Mouse (Mus musculus) cerebellum, postnatal 14 days (tissue): ENCODE measurements at regions not wholly inside any gene's neighbourhood (a gene's known extent, or its start where the extent isn't known, plus 50 kb on each side); places are given as distances from the start of the nearest gene placed in this dataset.

ENCODE experiments used
- DNase-seq, 2 experiments: peaks; one replicate each; pipeline ENCODE4 v3.0.0; 2021; ENCODE audit warnings: mixed read lengths in 2 of 2

DNA sequence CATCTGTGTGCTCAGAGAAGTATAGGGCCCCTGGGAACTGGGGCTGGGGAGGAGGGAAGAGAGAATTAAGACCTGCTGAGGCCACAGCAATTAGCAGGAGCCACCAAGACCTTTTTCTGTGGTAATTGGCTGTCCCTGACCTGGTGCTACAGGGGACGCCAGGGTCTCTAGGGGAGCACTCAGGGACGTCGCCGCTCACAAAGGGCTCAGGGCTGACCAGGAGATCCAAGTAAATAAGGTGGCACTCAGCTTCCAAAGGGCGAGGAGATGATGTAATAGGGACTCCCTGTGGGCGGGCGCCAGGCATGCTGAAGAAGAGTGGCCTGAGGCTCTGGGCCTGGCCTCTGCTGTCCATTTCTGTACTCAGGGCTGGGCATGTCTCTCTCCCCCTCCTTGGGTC lies 363.2 kb upstream of the 3110018I06Rik start:
- no peak for DNase-seq

DNA sequence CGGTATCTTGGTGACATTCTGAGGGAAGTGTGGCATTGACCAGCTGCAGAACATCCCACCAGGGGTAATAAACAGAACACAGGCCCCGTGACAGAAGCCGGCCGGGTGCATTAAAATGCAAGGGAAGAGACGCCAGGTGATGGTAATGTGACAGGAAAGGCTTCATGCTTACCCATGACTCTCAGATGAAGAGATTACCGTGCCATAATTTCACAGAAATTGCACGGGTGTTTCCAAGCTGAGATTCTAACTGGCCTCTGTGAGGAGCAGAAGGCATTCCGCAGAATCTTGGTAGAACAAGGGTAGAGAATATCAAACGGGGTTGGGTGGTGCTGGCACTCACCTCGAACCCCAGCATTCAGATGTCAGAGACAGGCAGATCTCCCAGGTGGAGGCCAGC lies 362.4 kb upstream of the 3110018I06Rik start:
- no peak for DNase-seq

DNA sequence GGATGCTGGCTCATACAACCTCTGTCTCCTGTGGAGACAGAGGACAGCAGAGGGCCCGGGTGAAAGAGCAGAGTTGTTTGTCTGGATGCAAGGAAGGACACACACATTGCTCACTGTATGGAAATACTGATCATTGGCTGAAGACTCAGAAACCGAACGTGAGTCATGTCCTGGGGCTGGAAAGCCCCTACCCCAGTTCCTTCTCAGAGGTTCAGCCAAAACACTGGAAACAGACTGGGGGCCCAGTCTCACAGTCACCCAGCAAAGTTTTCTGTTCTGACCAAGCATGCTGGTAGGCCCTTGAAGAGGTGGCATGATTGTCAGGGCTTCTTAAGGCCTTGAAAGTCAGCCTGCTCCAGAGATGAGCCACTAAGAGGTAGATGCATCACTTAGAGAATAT lies 360.8 kb upstream of the 3110018I06Rik start:
- DNase-seq, result no peak

DNA sequence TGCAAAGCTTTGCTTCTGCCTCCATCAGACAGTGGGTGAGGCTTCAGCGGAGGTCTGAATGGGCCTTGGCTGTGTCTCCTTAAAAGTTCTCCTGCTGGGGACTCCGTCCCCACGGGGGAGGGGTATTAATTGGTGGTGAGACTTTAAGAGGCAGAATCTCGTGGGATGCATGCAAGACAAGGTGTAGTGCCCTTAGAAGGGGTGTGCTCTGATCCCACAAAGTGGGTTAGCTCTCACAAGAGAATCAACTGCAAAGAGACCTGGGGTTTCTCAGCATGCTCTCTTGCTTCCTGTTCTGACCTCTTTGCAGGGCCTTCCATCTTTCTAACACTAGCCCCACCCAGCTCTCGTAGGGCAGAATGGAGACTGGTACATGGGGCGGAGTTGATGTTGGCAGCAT lies 359.2 kb upstream of the 3110018I06Rik start:
- DNase-seq, result no peak

DNA sequence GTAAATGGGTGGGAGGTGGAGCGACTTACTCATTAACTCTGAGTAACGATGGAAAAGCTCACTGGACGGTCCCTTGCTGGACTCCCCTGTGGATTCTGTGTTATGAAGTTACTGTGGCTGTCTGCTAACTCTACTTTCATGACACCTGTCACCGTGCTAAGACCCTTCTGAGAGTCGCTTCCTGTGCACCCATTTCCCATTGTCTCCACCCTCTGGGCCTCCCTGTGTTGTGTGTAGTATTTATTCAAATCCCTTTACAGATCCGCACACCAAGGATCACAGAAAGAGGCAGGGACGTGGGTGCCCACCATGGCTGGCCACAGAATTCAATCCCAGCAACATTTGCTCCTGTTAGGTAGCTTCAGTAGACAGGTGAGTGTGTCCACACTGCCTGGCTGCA lies 357.1 kb upstream of the 3110018I06Rik start:
- no peak for DNase-seq

DNA sequence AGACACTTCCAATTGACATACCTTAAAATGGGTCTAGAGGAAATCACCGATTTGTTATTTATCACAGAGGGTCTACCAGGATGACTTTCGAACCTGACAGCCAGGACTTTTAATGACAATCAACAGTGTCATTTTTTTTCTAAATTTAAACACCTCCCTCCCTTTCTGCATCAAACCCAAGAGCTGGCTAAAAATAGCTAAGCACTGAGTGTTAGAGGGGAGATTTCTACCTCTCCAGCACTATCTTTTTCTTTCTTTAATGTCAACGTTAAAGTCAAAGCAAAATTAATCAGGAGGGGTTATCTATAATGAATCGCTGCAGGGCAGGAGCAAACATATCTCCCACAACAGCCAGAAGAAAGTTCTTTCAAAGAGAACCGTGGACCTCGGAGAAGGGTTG lies 356.6 kb upstream of the 3110018I06Rik start:
- no peak for DNase-seq

DNA sequence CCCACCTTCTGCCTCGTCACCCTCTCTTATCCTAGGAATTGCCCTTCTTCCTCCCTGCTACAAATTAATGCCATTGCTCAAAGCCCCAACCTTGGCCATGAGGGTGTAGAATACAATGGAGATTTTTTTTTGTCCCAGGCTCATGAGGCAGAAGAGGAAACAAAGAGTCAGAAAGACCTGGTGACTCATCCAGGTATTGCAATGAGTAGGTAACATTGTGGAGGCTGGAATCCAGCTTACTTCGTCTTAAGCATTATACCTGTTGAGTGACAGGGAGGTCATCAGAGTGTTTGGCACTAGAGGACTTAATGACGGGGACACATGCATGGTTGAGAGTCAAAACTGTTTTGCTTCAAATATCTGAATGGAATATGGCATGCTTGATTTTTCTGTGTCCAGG lies 355.9 kb upstream of the 3110018I06Rik start:
- no peak for DNase-seq

DNA sequence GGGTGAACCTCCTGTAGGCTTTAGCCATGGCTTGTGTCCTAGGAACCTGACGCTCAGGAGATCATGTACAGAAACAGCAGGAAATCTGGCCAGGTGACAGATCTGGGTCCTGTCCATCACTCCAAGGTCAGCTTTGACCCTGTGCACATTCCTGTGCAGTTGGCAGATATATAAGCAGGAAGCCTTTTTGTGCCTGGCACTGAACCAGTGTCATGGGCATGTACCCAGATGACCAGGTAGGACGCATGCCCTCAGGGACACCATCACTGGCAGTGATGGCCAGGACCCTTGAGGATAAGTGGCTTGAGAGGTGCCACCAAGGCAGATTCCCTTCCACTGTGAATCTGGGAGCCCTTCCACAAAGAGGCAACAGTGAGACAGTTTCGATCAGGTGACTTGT lies 354.1 kb upstream of the 3110018I06Rik start:
- peak; percentile 4 to 9 for DNase-seq

DNA sequence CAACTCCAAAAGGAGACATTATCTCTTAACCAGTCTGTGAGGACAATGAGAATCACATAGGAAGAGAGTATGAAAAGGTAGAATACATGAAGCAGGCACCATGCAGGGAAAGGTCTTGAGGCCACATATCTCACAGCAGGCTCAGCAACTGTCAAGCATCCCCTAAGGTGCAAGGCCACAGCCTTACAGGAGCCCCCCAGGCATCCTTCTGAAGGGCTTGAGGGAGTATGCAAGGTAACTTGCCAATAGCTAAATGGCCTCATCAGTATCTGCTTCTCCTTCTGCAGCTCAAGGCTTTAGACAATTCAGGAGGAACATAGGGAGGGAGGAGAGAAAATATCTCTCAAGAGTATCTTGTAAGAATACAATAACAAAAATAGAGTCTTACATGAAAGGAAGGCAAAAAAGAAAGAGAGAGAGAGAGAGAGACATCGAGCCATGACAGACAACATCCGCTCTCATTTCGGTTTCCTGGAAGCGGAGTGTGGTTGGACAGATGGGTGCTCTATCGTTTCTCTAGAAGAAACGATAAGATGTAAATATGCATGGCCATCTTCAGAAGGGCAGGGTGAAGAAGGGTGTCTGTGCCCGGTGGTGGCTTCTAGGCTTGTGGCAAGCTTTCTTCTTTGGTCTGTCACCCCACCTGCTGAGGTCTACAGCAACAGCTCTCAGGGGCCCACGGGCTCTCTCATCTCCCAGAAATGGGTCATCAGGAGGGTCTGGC lies 349.6 kb upstream of the 3110018I06Rik start:
- DNase-seq, result no peak

DNA sequence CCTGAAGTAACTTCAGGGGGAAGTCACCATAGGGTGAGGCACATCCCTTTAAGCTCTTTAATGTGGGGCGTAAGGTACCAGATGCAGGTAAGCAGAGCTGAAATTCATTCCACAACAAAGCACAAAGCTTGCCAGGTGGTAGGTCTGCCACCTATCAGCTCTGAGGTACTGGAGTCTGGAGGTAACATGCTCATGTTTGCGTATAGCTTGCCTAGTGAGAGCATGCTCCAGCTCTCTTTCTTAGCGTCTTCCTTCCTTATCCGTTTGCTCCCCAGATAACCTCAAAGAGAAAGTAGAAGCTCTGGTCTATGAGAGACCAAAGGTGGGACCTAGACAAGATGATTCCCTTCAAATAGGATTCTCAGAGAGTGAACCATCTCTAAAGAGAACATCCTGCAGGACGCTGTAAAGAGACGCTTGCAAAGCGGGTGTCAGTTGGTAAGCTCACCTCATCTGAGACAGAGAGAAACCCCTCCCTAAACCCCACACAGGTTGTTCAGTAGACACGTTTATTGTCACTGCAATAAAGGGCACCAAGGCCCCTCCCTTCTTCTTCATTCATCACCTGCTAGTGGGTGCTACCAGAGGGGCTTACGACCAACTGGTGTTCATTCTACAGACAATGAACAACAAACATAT lies 347.4 kb upstream of the 3110018I06Rik start:
- no peak for DNase-seq

DNA sequence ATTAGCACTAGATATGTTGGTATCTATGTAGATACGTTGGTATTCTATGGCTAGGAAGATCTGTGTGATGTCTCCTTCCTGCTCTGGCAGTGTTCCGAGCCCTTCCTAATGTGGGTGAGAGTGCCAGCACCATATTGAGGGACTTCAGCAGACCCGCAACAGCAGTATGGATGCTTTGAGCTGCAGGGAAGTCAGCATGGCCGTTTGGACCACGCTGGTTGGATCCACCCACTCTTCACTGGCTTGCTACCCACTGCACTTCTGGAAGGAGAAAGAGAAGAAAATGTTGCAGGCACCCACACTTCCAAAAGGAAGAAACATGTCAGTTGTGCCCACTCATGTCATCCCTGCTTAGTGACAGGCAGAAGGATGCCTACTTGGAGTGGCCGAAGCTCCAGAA lies 346.2 kb upstream of the 3110018I06Rik start:
- DNase-seq, result no peak

DNA sequence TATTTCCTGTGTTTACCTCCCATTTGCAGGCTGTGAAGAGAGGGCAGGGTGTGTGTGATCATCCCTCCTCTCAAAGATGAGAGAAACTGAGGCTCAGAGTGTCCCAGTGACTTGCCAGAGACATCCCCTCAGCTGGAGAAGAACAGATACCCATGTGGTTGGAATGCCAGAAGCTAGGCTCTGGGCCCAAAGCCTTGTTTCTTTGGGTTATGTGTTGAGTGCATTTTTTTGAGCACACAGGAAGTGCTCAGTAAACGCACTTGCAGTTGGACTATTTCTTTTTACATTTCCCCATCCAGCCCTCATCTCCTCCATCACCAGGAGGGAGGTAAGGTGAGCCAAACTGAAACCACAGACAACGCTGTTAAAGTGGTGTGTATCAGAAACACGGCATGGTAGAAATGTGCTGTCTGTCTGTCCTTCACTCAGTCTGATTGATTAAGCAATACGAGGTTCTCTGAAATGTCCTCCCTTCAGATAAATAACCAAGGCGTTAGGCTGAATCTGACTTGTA lies 341.8 kb upstream of the 3110018I06Rik start:
- DNase-seq, result no peak

DNA sequence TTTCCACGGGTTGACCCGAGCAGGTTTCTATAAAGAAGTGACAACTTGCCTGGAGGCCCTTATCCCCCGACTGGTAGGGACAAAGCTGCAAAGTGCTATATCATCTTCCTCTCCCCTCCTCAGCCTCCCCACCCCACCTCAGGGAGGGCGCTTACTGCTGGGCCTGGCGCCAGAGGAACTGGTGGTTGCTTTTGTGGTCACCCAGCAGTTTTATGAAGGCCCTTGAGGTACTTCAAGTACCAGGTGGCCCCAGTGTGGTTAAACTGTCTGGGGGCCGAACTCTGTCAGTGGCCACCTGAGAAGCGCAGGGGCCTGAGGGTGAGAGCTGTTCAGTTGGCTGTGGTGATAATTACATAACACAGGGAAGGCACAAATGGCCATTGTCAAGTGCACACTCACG lies 340.0 kb upstream of the 3110018I06Rik start:
- no peak for DNase-seq

DNA sequence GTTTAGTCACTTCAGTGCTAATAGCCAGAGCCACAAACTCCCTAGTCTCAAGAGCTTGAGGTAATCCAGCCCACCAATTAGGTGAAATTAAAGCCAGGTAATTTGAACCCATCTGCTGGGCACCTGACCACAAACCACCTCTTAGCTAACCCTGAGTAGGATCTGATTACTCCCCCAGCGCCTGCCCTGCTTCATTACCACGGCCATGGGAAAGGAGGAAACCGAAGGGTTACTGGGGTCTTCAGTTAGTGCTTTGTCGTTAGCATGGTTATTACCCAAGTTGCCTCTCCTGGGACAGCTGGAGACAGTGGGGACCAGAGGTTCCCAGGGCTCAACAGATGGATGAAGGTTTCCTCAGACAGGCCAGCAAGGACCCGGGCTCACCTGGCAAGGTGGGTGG lies 337.3 kb upstream of the 3110018I06Rik start:
- DNase-seq, result no peak

DNA sequence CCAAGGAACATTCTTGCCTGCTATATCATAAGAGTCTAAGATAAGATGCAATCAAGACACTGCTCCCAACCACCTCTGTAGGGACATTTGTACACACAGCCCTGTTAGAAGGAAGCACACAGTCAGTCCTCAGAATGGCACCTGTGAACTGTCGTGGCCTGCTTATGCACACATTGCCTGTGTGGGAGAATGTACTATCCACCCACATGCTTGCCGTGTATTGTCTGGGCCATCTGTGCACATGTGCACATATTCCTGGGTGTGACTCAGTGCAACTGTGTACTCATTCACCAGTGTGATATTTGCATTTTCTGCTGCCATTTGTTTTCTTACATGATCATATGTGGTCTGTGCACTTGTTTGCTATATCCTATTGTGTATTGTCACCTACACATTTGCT lies 333.8 kb upstream of the 3110018I06Rik start:
- no peak for DNase-seq

DNA sequence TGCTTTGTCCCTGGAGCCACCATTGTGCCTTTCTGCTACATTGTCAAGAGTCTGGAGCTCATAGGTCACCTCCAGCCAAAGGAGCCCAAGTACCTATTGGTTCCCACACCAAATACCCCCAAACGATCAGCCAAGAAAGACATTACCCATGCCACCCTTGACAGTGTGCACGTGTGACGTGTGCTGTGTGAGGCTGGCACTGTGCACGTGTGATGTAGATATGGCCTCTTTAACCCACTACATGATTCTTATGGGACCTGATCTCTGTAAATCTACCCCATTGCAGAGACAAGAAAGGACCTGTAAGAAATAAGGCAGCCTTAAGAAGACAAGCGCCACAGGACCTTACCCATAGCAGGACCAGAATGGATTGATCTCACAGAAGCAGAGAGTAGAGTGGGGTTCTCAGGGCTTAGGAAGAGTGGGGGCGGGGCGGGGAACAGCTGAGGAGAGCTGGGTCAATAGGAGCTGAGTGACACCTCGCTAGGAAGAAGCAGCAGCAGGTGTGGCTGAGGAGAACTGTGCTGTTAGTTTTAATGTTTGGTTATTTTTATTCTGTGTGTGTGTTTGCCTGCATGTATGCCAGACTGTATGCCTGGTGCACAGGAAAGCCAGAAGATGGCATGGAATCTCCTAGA lies 331.5 kb upstream of the 3110018I06Rik start:
- no peak for DNase-seq

DNA sequence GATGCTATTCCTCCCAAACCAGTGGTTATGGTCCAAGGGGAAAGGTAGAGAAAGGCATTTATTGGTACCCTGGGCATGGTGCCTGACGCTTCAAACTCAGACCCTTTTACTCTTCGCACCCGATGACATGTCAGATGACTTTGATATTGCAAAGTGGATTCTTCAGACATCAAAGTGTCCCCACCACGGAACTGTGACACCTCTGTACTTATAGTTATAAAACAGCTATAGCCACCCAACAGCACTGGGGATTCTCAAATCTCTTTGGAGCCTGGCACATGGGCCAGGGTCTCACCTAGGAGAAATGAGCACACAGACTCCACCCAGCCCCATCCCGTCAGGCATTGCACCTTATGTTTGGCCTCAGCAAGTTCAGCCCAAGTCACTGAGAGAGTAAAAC lies 329.3 kb upstream of the 3110018I06Rik start:
- no peak for DNase-seq

DNA sequence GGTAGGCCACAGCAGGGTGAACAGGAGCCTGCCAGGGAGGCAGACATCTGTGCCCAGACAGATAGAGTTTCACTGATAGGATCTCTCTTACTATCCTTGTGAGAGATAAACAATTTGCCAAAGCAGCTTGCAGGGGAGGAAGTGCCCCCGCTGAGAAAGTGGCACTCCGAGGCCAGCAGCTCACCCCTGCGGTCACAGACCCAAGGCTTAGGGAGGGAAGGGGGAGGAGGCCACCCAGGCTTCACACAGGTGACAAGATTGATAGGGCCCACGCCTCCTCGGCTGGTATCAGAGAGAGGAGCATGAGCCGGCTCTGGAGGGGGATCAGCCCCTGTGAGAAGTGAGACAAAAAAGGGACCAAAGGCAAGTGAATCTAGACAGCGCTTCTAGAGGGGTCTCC lies 328.3 kb upstream of the 3110018I06Rik start:
- peak in 1 of 2 experiments; percentile 20 for DNase-seq

DNA sequence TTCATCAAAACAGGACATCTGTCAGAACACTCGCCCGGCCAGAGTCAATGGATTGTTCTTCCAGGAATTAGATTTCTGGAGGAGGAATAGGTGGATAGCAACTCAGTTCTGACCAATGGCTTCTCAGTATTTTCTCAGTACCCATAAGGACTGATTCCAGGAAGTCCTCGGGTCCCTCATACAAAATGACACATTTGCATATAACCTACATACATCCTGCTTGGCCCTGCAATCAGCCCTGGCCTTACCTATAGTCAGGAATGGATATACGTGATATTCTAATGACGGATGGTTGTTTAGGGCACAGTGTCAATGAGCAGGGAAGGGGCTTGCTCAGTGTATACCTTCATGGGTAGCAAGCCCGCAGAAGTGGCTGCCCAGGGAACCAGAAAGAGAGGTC lies 327.8 kb upstream of the 3110018I06Rik start:
- no peak for DNase-seq

DNA sequence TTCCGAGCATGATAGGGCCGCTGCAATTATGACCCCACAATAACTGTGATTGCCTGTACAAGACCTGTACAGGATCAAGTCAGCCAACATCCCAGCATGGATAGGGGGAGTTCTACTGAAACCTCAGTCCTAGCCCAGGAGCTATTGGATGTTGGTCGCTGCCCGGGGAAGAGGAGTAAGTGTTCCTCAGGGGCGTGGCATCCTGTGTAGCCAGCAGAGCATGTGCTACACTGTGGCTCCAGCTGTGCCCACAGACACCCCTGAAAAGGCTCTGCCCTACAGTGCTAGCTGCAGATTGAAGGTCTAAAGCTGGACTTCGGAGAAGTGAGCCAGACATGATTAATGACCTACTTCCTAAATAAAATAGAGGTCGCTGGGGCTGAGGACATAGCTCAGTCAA lies 317.5 kb upstream of the 3110018I06Rik start:
- DNase-seq, result no peak

DNA sequence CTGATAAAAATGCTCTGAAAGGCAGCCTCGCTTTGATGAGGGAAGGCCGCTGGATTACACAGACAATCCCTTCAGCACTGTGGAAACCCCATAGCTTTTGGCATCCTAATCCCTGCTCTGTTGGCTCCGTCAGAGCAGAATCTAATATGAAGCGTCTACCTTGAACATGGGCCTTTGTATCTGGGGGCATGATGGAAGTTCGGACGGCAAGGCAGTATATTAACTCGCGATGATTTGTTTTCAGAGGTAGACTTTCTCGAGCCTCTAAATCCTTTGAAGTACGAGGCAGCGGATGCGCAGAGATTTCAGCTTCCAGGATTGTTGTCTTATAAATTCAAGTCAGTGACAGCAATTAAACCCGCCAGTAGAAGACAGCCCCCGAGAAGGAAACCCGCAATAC lies 316.8 kb upstream of the 3110018I06Rik start:
- DNase-seq, result no peak

DNA sequence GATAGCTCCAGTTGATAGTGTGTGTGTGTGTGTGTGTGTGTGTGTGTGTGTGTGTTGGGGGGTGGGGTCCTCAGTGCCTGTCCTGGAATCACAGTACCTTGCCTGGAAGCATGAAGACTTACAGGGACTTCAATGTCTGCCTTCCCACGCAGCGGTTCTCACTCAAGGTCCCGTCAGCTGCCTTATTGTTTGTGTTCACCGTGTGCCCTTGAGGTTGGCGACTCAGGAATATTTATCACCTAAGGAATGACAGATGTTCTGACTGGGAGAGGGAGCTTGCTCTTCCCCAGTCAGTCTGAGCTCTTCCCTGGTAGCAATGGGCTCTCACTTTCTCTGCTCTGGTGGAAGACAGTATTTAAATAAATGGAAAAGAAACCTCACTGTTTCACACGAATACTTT lies 309.8 kb upstream of the 3110018I06Rik start:
- DNase-seq, result no peak

DNA sequence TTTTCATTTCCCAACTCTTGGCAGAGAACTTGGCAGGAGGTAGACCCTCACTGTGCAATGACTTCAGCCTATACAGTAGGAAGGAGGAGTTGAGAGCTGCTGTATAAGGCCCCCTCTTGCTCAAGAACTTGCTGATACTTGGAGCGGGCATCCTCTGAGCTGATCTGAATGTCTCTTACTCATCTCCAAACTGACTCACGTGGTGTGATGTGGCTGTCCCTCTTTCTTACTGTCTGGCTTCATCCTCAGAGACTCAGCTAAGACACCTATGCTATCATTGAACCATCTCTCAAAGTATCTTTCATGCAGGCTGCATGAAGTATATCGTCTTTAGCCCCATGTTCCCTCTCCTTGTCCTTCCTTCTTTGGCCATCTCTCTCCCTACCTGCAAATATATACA lies 307.9 kb upstream of the 3110018I06Rik start:
- DNase-seq, result no peak

DNA sequence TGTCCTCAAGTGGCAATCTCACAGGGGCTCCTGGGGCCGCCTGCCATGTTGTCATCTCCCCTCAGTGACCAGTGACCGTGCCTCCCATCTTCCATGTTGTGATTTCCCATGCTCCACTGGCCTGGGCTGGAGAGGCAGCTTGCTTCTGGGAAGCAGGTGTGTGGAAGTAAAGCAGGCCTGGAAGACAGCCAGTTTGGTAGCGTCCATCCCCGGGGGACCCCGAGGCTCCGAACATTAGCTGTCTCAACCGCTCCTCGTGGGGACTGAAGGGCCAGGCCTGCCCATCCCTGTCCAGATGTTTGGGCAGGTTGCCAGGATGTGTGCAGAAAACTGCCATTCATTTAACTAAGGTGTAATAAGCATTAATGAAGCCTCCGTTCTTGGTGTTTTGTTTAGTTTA lies 307.1 kb upstream of the 3110018I06Rik start:
- peak; percentile 23 to 46 for DNase-seq
